Mouse (Mus musculus): Measurements from ENCODE around the gene F930015N05Rik. TPM values are rescaled to one million over a fixed set of nuclear protein-coding genes. Genes with fewer than 3 reads are reported as not detected.

The F930015N05Rik gene
- total RNA-seq, 4 experiments from 2014 or later = 0.22 TPM; not detected in 3

Other genes with a start within 250 kb of the F930015N05Rik start
- gene Hs3st3a1, start 1.3 kb downstream of the F930015N05Rik start, total RNA-seq (2022) = under 1 TPM; 0.19 to 0.44 (median 0.29) TPM

All from heart, adult 8-10 months (tissue).